ENCODE assay signal across 8 mouse cellular contexts in genomic region chrX:7658785-7659589, GRCm38 (mm10). TPM values are rescaled to one million over a fixed set of nuclear protein-coding genes. Genes with fewer than 3 reads are reported as not detected.
DNase-seq lines count a peak whose midpoint lies in the region; ATAC-seq and TF ChIP-seq lines count a peak whose summit lies in the region.

No protein-coding gene starts in this region.

- H3K4me2 ChIP-seq in lung, postnatal 0 days (replicated peaks; ENCODE audit: low read depth, low read length): peak overlapping the region; percentile 52

- no peak overlapping the region for H3K9ac ChIP-seq in lung, postnatal 0 days (replicated peaks; ENCODE audit: low read depth)

- ATAC-seq in lung, postnatal 0 days: peak; percentile 32; the same call in 1 of the 2 replicates
- ATAC-seq in CD4-positive, CD25-positive, alpha-beta regulatory T cell, adult 4 months: no peak

- no peaks in the 10 kb centered on the region for H3K4me1 ChIP-seq in lung, postnatal 0 days (ENCODE audit: insufficient read depth, low read depth, low read length)
- H3K4me1 ChIP-seq in kidney, adult 2 months (ENCODE audit: control insufficient read depth, insufficient read depth, low read length): no peaks in the 10 kb centered on the region; the same call in 1 of the 2 replicates

- no peak for TF ChIP-seq EP300 in lung, postnatal 0 days (IDR thresholded peaks at IDR 0.05)

- DNase-seq in lung, postnatal 0 days (ENCODE audit: low spot score): no peak
- DNase-seq in lung, postnatal 25 days (ENCODE audit: low spot score): no peak
- DNase-seq in heart, adult 8-10 months (ENCODE audit: low spot score): peak; percentile 56
- peak; percentile 72 for DNase-seq in kidney, adult 2 months
- peak; percentile 87 for DNase-seq in skeletal muscle tissue, adult 2 months (ENCODE audit: low read depth, low spot score)
- no peak for DNase-seq in lung, postnatal 10 days
- no peak for DNase-seq in right cerebral cortex, postnatal 14 days

- no peaks in the 10 kb centered on the region for H3K36me3 ChIP-seq in lung, postnatal 0 days (ENCODE audit: insufficient read depth, low read length)
- no peaks in the 10 kb centered on the region for H3K36me3 ChIP-seq in kidney, adult 2 months (ENCODE audit: control insufficient read depth, insufficient read depth, low read length)

- H3K27me3 ChIP-seq in lung, postnatal 0 days (replicated peaks; ENCODE audit: insufficient read depth, low read length): no peaks in the 10 kb centered on the region
- H3K27me3 ChIP-seq in kidney, adult 2 months (replicated peaks; ENCODE audit: control insufficient read depth, insufficient read depth, low read length): no peaks in the 10 kb centered on the region

- 43% methylated on average over 11 of the region's 11 CpGs for WGBS in lung, postnatal 0 days
- WGBS in kidney, adult 2 months: 31% methylated on average over 11 of the region's 11 CpGs

- TF ChIP-seq CTCF in lung, postnatal 0 days (IDR thresholded peaks at IDR 0.05): no peak
- no peak for TF ChIP-seq CTCF in kidney, adult 2 months (conservative IDR thresholded peaks at IDR 0.05; ENCODE audit: insufficient read depth, insufficient read length, low read depth, low read length)

- H3K4me3 ChIP-seq in lung, postnatal 0 days (ENCODE audit: low read depth, low read length): peak overlapping the region; percentile 39; the same call in 1 of the 2 replicates
- H3K4me3 ChIP-seq in kidney, adult 2 months (ENCODE audit: insufficient read depth, low read depth, low read length): 0 out of 2 replicates have a peak overlapping the region, but pooled peaks have one; percentile 3

- TF ChIP-seq POLR2A in kidney, adult 2 months (IDR thresholded peaks at IDR 0.05; ENCODE audit: low read depth, low read length): no peak

- peak overlapping the region; percentile 57; the same call in 1 of the 2 replicates for H3K27ac ChIP-seq in lung, postnatal 0 days (ENCODE audit: low read length)
- peak overlapping the region; percentile 22 for H3K27ac ChIP-seq in kidney, adult 2 months (ENCODE audit: insufficient read depth, low read depth, low read length)

- H3K9me3 ChIP-seq in lung, postnatal 0 days (ENCODE audit: low read length): no peaks in the 10 kb centered on the region

RNA-seq across cellular contexts. Expression of gene Prickle3, which starts 1.9 kb away (rescaled TPM):
- 6.5 and 6.9 TPM in 2 replicates for polyA plus RNA-seq in lung, postnatal 0 days (2015; fragmentation: Nextera tagmentation; extraction: Ambion mirVana)
- total RNA-seq in heart, adult 8-10 months (2022): 10 to 100 TPM; 18.8 to 22.2 (median 19.5) TPM
- 8.9 and 9.2 TPM in 2 replicates for polyA plus RNA-seq in kidney, adult 2 months (2012; rRNA removed)
- 1 to 10 TPM; 8.3 to 9.4 TPM for polyA plus RNA-seq in CD4-positive, CD25-positive, alpha-beta regulatory T cell, adult 4 months (2017; shearing (Covaris generic))

RNA-seq across cellular contexts. Expression of gene Plp2, which starts 12.2 kb away (rescaled TPM):
- 238 and 242 TPM in 2 replicates for polyA plus RNA-seq in lung, postnatal 0 days (2015; fragmentation: Nextera tagmentation; extraction: Ambion mirVana)
- total RNA-seq in heart, adult 8-10 months (2022): 10 to 100 TPM; 39.8 to 56.9 (median 51.1) TPM
- polyA plus RNA-seq in kidney, adult 2 months (2012; rRNA removed): 72.2 and 74.1 TPM in 2 replicates
- polyA plus RNA-seq in CD4-positive, CD25-positive, alpha-beta regulatory T cell, adult 4 months (2017; shearing (Covaris generic)): 100 to 1,000 TPM; 147 to 155 TPM

RNA-seq across cellular contexts. Expression of gene Syp, which starts 20.7 kb away (rescaled TPM):
- 1.5 and 1.6 TPM in 2 replicates for polyA plus RNA-seq in lung, postnatal 0 days (2015; fragmentation: Nextera tagmentation; extraction: Ambion mirVana)
- 1 to 10 TPM; 2.9 to 5.4 (median 3.8) TPM for total RNA-seq in heart, adult 8-10 months (2022)
- 8.0 and 9.2 TPM in 2 replicates for polyA plus RNA-seq in kidney, adult 2 months (2012; rRNA removed)
- polyA plus RNA-seq in CD4-positive, CD25-positive, alpha-beta regulatory T cell, adult 4 months (2017; shearing (Covaris generic)): 1 to 10 TPM; 9.3 TPM

RNA-seq across cellular contexts. Expression of gene Magix, which starts 22.1 kb away (rescaled TPM):
- polyA plus RNA-seq in lung, postnatal 0 days (2015; fragmentation: Nextera tagmentation; extraction: Ambion mirVana): 3.5 and 3.7 TPM in 2 replicates
- 10 to 100 TPM; 26.1 to 30.3 (median 28.8) TPM for total RNA-seq in heart, adult 8-10 months (2022)
- 17.4 and 22.1 TPM in 2 replicates for polyA plus RNA-seq in kidney, adult 2 months (2012; rRNA removed)
- polyA plus RNA-seq in CD4-positive, CD25-positive, alpha-beta regulatory T cell, adult 4 months (2017; shearing (Covaris generic)): not detected

RNA-seq across cellular contexts. Expression of gene Gpkow, which starts 37.9 kb away (rescaled TPM):
- 25.9 and 26.1 TPM in 2 replicates for polyA plus RNA-seq in lung, postnatal 0 days (2015; fragmentation: Nextera tagmentation; extraction: Ambion mirVana)
- 10 to 100 TPM; 18.3 to 21.9 (median 21.3) TPM for total RNA-seq in heart, adult 8-10 months (2022)
- 8.2 and 10.9 TPM in 2 replicates for polyA plus RNA-seq in kidney, adult 2 months (2012; rRNA removed)
- polyA plus RNA-seq in CD4-positive, CD25-positive, alpha-beta regulatory T cell, adult 4 months (2017; shearing (Covaris generic)): 10 to 100 TPM; 50.8 to 69.7 TPM

Comparison
In these comparisons a context has a peak if more than half of its experiments do, and no peak if none do; other contexts are left out.
1. DNase-seq: peak in heart, adult 8-10 months (single experiment), kidney, adult 2 months (single experiment) and skeletal muscle tissue, adult 2 months (single experiment); none in lung, postnatal 0 days (single experiment), lung, postnatal 25 days (single experiment), lung, postnatal 10 days (single experiment) and right cerebral cortex, postnatal 14 days (single experiment).